Mouse (Mus musculus): ENCODE data around the gene Usp3.

Gene Usp3

DNA sequence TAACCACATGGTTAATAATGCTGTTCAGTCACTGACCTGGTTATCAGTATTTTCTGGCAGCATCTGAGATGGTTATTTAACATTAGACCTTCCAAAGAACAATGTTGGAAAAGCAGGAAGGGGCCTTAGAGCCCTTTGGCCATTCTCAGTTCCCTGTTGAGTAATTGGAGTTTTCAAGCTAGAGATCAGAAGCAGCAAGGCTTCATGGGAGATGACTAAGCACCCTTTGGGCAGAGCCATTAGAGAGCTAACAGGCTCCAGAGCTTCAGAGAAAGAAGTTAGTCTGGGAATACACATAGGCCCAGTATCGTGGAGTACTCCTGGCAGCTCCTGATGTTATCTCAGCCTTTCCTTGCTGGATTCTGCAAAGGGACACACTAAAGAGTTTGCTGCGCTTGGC is 8.1 kb upstream of the Usp3 start:
- DNase-seq = no peak

DNA sequence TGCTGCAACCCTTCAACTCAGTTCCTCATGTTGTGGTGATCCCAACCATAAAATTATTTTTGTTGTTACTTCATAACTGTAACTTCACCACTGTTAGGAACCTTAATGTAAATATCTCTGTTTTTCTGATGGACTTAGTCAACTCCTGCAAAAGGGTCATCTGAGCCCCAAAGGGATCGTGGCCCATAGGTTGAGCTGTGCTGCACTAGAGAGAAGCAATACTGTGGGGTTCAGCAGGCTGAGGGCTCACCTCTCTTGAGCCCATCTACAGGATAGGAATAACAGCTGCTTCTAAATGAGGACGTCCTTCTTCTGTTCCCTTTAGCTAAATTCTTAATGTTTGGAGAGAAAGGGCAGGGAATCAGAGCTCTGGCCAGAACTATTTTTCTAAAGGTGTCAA is 7.6 kb upstream of the Usp3 start:
- no peak for DNase-seq

DNA sequence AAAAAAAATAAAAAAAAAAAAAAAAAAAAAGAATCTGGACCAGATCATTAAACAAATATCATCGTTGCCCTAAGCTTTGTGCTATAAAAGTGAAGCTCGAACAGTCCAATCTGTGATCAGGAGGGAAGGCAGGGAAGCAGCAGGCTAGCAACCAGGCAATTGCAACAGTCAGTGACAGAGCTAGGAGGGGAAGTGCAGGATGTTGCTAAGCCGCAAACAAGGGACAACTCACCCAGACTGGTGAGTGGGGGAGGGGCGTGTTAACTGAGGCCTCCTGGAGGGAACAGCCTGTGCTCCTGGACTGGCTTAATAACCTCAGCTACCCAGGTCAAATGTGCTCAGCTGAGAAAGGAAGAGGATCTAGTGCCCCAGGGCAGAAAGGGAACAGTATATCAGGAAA is 6.6 kb upstream of the Usp3 start:
- no peak for DNase-seq

DNA sequence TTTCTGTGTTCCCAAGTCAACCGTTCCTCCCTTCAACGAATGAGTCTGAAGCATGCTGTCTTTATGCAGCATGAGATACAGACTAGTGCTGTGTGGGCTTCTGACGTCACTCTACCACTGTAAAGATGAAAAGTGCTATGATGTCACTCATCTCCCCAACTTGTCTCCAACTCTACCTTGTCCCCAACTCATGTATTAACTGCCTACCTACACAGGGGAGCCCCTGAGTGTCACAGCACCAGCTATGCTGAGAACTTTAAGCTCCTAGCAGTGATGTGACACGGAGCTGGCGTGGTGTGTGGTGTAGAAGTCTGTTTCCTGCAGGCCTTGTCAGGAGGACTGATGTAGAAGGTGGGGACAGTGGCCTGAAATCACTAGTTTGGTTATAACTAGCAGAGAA is 5.7 kb upstream of the Usp3 start:
- no peak for DNase-seq

DNA sequence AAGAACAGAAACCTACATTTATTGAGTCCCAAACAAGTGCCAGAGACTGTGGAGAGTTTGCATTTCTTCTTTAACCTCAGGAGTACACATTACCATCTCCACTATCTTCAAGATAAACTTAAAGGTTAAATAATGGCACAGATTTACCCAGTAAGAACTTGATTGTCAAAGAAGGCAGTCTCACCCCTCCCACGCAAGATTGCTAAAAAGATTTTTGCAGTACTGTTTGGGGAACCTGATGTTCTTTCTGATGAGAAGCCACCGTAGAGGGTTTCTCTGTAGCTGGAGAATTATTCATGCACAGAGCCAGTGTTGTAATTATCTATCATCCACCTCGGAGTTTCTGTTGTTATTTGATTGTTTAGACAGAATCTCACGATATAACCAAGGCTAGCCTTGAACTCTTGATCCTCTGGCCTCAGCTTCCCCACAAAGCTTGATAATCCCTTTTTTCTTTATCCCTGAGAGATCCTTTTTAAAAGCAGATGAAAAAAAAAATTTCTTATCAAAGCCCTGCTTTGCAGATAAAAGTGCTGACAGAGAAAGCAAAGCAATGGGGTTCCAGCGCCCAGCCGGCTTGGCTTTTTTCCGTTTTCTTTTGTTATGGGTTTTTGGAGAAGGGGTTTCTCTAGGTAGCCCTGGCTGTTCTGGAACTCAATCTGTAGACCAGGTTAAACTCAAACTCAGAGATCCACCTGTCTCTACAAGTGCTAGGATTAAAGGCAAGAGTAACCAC is 4.7 kb upstream of the Usp3 start:
- DNase-seq = no peak

DNA sequence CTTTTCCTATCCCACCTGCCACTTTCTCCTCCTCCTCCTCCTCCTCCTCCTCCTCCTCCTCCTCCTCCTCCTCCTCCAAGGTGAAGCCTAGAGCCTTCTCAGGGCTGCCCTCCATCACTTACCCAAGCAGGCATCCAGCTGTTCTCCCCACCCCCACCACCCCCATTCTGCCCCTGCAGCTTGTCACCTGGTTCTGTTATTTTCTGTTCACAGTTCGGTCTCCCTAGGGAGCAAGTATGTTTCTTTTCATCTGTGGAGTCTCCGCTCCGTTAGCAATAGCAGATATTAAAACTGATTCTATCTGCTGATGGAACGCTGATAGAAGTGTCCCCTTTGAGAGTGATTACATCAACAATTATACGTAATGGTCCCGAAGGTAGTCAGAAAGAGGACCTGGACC is 4.1 kb upstream of the Usp3 start:
- DNase-seq = no peak

DNA sequence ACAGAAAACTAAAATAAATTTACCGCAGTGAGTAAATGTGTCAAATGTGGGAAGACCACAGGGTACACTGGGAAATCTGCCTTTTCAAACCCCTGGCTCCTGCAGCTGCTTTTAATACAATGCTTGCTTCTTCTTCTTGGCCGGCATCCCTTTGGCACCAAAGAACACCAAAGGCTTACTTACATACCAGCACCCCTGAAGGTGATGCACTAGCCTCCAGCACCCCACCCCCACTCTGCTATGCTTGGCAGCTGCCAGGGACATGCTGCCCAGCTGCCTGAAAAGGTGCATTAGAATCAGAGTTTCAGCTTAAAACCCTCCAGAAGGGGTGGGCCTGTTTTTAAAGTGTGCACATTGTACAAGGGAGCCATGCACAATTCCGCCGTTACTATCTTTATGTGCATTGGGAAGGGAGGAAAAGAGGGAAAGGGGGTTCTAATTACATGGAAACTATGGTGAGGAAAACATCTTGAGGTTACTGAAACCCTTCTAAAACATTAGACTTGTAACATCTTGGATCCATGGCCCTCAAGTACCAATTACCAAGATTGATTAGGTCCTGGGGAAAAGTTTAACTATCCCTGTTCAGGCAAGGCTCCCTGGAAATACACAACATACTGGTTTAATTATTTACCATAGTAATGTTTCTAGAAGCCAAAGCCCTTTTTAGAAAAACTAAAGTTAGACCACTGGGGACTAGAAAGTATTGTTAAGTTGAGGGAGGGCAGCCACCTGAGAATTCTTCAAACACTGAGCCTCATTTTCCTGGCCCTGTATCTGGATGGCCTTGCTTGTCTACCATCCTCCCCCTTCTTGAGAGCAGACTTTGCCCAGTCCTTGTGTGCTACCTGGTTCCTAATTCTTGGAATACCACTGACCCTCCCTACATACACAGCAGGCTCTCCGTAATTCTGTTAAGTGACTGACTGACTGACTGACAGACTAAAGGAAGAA is 3.1 kb upstream of the Usp3 start:
- DNase-seq = no peak

DNA sequence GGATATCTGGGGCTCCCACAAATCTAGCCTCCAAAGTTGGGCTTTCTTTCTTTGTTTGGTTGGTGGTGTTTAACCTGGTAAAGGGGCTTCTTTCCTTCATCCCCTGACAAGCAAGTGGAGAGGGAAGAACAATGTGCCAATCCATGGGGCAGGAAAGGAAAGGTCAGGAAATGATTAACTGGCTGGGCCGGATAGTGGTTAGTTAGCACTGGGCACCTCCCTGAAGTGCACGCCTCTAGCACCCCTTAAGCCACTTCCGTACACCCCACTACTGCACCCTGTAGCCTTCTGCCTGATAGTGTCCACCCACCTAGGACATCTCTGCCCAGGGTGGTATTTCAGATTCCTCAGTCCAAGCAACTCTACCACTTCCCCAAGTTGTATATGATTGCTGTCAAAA is 1.1 kb upstream of the Usp3 start:
- DNase-seq = no peak

DNA sequence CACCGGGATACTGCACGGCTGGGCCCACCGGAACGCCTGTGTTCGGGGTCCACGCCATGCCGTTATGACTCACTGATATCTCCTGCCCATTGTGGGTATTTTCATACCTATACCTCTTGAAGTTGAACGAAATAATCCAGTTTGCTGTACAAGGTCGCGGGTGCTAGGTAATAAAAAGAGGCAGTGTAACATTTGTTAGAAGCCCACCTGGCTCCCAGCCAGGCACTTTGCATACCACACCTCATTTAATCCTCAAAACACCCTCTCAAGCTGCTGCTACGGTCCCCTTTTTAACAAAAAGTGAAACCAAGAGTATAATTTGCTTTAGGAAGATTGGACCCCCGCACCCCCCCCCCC is 649 bp upstream of the Usp3 start:
- peak; percentile 77 for DNase-seq

DNA sequence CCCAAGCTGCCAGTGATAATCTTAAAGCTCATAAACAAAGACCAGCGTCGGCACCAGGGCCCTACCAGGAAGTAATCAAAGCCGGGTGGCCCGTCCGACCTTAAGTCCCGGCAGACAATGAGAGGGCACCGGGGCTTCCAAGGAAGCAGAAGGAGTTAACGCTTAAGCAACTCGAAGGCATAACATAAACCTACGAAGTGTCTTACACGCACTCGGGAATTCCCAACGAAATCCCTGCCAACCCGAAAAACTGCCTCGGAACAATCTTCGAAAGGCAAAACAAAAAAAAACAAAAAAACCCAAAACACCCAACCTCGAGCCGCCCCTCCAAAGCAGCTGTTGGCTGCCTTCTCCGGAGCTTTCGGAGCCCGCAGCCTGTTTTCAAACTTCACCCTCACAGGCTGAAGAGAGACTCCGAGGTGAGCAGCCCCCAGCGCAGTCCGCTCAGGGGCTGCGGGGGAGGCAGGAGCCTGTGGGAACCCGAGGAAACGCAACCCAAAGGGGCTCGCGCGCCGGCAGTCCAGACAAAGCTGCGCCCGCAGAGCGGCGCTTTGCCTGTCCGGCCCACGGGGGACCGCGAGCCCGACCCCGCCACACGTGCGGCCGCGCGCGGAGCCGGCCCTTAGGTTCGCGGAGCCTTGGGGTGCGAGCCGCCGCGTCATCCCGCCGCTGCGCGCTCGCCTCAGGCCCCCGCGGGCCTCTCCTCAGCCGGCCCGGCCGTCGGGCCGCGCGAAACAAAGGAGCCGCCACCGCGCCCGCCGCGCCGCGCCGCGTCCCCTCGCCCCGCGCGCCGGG is 894 bp downstream of the Usp3 start:
- no peak for DNase-seq

DNA sequence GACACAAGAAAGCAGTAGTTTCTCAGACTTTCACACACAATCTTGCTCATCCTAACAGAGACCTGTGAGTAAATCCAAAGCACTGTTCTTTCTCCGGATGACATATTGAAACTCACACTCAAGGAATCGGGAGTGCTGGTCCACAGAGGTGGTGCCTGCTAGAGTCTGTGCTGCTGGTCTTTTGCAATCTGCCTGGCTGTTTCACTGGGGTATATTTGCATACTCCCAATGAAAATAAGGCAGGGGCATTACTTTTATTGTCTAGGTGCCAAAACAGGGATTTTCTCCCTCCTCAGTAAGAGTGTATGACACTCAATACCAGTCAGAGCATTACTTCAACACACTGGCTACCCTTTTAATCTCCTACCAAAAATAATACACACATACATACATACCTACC is 2.9 kb downstream of the Usp3 start:
- DNase-seq = peak; percentile 69

DNA sequence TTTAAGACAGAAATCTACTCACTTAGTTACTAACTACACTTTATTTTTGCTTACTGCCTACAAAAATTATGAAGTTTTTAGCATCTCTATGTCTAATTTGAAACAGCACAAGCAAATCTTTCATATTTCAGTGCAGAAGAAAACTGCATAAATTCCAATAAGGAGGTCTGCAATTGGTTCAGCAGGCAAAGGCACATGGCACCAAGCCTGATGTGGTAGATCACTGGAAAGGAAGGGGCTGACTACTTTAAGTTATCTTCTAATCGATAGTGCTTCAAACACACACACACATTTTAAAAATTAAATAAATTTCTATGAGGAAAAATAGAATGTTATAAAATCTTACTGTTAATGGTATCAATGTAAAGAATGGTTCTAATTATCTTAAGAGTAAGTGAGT is 5.9 kb downstream of the Usp3 start:
- peak; percentile 67 for DNase-seq

DNA sequence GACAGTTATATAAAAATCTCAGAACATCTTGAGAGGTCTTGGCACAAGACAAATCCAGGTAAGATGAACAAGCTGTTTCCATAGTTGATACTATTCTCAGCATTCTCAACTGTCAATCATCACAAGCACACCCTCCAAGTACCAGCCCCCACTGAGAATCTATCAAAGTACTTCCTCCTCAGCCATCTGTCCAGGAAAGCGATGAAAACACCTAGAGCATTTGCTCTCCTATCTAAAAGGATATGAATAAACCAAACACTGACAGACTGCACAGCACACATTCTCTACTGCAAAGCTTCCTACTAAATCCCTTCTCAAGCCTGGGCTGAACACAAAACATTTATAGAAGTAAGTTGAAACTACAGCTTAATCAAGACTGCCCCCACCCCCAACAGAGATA is 6.4 kb downstream of the Usp3 start:
- DNase-seq = peak; percentile 98

DNA sequence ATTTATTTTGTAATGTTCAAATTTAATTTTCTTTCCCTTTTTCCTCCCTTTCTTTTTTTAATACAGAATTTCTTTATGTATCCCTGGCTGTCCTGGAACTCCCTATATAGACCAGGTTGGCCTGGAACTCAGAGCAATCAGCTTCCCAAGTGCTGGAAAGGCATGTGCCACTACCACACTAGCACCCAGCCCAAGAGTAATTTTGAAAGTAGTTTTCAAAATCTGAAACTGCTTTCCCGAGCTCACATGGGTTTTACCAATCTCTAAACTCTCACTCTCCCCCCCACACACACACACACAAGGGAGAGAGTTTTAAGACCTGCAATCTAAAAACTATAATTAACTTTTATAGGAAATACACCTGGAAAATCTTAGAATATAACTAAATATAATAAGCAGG is 7.8 kb downstream of the Usp3 start:
- no peak for DNase-seq

DNA sequence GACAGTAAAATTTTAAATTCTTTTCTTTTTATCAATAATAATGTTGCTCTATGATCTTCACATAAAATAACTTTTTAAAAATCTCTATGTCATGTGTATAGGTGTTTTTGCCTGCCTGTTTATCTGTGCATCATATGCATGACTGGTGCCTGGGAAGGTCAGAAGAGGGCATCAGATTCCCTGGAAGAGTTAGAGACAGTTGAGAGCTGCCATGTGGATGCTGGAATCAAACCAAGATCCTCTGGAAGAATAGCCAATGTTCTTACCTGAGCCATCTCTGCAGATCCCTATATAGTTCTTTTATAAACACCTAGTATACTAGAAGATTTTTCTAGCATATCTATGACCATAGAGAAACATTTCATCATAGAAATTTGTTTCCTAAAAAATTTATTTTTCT is 8.8 kb downstream of the Usp3 start:
- DNase-seq = peak; percentile 80

DNA sequence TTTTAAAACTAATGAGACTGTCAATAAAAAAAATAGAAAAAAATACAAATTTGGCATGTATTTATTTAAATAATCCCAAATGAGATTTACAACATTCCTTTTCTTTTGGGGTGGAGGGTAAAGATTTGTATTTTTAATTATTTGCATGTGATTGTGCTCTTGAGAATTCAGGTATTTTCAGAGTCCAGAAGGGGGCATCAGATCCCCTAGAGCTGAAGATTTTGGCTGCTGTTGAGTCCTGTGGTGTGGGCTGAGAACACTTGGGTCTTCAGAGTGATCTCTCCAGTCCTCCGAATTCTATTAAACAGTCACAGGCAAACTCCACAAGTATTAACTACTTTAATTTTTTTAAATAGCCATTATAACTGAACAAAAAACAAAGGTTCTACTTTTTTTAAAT is 9.7 kb downstream of the Usp3 start:
- DNase-seq = no peak

DNA sequence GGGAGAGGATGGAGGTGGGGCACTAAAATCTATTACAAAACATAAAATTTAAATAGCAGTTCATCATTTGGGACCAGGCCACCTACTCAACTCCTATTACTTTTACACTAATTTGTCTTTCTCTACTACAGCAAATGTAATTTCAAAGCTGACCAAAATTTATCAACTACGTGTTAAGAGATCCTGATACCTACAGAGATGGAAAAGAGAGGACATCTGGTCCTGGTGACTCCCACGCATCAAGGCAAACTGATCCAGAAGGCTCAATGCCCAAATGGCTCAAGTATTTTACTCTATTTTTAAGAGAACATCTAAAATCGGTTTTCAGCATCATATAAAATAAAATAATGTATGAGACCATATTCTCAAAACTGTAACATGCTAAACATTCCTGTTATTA is 11.2 kb downstream of the Usp3 start:
- peak; percentile 91 for DNase-seq

DNA sequence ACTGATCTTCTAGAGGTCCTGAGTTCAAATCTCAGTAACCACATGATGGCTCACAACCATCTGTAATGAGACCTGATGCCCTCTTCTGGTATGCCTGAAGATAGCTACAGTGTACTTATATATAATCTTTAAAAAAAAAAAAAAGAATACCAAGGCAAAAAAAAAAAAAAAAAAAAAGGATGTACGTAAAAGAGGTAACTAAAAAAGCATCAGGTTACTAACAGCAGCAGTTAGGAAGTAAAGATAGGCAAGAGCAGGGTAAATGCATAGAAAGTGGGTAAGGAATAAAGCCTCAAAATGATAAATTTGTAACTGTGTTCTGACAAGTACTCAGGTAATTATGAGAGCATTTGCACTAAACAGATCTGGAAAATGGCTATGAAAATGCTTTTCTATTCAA is 12.2 kb downstream of the Usp3 start:
- no peak for DNase-seq

DNA sequence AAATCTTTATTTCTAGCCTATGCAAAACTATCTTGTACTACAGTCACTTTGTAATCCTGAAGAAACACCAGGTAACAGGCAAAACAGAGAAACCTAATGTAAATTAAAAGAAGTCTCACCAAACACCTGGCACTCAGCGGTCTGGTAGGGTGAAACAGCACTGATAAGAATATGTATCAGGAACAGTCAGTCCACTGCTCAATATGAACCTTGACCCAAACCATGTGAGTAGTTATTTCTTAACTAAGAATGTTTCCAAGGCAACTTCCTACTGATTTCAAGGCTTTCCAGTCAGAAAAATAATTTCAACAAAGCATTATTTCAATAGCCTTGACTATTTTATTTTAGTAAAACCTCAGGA is 17.1 kb downstream of the Usp3 start:
- no peak for DNase-seq

DNA sequence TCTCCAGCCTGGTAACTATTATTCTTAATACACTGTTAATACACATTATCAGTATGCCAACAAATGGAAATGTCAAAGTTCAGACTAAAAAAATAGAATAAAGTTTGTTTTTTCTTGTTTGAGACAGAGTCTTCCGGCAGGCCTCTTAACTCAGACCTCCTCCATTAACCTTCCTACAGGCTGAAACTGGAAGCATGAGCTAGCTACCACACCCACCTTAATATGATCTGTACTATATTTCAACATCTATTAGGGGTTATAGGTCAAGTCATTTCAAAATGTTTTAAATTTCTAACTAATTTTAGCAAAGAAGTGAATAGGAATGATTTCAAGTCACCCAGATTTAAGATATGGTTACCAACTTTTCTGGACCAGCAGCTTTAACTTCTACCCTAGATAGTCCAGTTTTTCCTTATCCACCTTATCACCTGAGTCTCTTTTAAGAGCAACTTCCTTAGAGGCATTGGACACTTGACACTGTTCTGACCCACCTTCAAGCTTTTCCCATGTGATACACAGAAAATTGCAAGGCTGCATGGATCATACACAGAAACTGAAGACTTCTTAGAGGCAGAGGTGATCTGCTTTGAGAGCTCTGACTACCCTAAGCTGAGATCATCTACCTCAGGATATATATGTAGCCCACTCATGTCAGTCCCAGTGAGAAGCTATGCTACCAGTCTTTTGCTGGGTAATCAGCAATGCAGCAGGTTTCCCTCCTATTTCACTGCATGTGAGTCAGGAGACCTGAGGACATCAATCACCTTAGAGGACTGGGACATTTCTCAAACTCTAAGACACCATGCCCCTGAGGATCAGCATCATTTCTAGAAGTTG is 17.7 kb downstream of the Usp3 start:
- peak; percentile 21 for DNase-seq

DNA sequence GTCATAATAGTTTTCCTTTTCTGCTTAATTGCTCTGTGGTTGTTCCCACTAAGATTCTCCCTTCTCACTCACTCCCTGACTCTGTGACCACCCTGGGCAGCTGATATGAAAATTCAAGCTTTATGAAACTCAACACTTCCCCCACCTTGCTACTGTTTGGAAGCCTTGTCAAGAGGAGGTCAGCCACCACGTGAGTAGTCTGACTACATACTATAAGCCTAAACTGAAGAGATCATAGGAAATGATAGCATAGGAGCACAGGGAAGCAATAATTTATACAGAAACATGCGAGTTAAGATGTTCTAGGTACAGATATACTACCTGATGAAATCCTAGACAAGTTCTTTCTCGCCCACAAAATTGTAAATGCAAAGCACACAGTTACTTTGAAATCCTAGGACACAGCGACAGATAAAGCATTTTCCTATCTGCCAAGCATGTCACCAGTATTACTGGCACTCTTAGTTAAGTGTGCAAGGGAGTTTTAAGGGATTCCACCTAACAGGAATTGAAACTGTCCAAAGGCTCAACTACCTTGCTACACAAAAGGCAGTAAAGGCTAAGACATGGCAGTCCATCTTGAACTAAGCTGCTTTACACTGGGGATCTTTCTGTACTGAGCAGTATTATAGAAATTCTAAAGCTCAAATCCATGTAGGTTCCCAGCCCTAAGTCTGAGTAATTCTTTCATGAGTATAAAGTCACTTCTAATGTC is 20.8 kb downstream of the Usp3 start:
- DNase-seq = no peak

DNA sequence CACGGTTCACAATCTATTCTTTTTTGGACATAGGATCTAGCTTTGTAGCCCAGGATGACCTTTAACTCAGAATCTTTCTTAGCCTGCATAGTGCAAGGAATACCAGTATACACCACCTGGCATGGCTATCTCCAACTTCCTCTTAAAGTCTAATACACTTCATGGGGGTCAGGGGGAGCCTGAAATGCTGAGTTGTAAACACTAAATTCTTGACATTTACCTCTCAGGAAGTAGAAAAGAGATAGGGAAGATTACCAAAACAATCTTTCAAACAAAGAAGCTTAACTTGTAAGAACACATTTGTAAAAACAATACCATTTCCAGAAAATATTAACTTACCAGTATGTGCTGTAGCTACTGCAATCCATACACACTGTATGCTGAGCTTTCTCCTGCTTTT is 30.7 kb downstream of the Usp3 start:
- no peak for DNase-seq
